Mouse (Mus musculus): ENCODE data around the gene Tubb4b. TPM values are rescaled to one million over a fixed set of nuclear protein-coding genes. Genes with fewer than 3 reads are reported as not detected.

Tubb4b gene
- total RNA-seq, 2 experiments from 2014 or later = 415 to 455 TPM

DNA sequence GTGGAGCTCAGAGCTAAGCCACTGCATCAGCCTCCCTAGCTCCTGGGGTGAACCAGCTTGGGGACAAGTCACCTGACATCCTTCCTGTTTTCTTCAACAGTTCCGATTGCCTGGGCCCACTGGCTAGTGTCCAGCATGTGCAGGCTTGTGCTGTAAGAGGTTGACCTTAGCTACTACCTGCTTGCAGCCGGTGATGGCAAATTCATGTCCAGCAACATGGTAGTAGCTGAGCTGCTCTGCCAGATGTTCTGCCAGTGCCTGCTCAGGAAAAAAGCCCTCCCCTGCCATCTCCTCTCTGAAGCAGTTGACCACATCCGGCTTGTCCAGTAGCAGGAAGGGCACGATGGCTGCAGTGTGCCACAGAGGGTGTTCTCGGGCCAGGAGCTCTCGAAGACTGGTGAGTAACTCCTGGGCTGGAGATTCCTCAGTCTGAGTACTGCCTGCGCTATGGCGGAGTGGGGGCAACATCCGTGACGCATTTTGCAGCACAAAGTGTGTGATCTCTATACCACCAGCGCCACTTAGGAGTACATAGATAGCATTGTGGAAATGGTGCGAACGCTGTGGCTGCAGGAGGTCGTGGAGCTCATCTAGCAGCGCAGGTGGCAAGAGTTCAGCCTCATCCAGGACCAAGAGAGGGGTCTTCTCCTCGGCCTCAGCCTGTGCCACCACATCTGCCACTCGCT lies 29.9 kb downstream of the Tubb4b start:
- DNase-seq (ENCODE audit: low spot score in 2 of 2) = no peak

DNA sequence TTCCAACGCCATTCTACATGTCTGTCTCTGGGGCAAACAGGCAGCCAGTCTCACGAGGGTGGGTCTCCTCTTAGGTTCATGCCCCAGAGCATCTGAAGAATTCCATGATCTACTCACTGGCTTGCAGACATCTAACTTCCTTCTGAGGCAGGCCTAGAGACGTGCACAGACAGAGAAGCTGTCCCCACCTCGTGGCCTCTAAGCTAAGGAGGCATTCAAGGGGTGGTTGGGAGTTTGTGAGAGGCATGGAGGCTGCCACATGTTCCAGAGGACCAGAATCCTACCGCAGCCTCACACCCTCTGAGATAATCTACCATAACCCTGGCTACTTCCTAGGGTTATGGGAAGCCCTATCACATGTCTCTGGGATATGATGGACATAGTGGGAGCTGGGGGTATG lies 30.5 kb downstream of the Tubb4b start:
- no peak for DNase-seq (ENCODE audit: low spot score in 2 of 2)

DNA sequence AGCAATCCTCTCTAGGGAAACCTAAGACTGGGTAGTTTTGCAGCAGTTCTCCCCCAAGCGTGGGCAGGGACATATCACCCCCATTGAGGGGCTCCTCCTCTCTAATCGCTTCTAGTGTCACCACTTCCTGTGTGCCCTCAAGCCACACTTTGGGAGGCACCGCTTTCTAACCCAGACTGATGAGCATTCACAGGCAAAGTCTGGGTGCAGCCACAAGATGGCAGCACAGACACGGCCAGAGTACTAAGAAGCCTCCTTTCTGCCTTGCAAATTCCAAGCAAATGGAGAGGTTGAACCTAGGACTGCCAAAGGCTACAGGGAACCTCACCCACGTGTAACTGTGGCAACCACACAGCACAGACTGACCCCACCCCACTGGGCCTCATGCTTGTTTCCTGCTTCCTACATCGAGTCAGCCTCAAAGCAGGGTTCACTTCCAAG lies 31.2 kb downstream of the Tubb4b start:
- DNase-seq (ENCODE audit: low spot score in 2 of 2) = peak; percentile 78 to 85

DNA sequence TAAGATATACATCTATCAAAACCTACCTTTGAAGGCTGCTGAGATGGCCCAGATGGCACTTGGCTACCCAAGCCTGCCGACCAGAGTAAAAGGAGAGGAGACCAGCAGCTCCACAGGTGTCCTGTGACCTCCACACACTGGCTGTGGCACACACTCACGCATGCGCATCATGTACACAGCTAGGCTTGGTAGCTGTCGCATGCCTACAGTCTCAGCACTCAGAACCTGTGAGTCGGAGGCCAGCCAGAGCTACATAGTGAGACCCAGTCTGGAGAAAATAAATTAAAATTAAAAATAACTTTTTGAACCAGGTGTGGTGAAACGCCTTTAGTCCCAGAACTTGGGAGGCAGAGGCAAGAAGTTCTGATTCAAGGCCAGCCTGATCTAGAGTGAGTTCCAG lies 36.7 kb downstream of the Tubb4b start:
- DNase-seq (ENCODE audit: low spot score in 2 of 2) = no peak

DNA sequence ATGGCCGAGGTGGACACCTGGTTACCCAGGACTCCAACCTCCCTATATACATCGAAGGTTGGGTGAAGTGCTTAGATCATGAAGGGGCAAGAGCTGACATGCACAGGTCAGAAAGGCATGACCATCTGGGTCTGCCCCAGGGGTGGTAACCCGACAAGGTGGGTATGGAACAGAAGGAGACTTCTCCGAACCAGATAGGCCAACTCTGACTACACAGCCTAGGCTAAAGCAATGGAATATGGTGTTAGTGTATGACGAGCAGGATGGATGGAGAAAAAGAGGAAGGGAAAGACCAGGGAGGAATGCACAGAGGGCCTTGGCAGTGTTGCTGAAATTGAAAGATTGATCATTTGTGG lies 37.9 kb downstream of the Tubb4b start:
- no peak for DNase-seq (ENCODE audit: low spot score in 2 of 2)

DNA sequence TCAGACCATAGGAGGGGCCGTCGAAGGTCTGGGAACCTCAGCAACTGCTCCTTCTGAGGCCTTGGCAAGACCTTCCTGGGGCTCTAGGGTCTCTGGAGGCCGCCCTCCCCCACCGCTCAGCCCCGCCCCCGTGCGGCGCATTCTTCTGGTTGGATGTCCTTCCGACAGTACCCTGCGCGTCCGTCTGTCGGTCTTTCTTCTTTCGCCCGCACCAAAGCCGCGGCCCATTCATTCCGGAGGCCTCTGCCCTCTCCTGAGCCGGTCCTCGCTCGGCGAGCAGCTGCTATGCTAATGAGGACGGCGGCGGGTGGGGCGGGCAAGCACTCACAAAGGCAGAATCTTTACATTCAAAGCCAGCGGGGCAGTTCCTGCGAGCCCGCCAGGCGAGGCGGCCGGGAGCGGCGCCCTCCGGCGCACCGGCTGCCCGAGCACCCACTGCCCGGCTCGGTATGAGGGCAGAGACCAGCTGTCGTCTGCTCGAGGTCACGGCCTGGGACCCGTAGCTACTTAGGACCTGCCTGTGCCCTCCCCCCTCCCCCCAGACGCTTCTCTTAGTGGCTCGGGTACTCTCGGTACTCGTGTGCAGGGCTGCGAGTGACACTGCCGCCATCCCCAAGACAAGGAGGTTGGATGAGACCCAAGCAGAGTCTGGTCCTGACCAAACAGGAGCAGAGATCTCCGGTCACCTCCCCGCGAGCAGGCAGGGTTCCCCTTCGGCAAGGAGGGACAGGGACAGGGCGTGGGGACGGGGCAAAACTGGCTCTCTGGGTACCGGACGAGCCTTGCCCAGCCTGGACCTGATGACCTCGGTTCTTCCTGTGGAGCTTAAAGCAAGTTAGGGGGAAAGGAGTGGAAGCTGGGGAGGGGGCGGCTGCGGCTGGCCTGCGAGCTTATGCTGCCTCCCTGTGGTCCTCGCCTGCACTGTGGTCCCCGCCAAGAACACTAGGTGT lies 38.6 kb downstream of the Tubb4b start:
- DNase-seq (ENCODE audit: low spot score in 2 of 2) = peak; percentile 61 to 63

DNA sequence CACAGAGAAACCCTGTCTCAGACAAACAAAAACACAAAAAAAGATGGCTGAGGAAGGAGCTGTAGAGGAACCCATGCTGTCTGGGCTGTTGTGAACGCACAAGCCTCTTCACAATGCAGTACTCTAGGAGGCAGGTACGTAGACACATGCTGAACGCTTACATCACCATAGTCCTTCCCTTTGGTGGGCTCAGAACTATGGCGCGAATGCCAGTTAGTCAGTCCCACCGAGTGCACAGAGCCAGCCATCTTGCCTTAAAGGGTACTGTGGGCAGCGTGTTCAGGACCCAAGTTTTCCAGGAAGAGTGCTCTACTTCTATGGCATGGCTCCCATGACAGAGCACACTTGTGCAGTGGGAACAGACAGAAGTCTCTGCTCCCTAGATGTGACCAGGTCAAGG lies 40.0 kb downstream of the Tubb4b start:
- no peak for DNase-seq (ENCODE audit: low spot score in 2 of 2)

DNA sequence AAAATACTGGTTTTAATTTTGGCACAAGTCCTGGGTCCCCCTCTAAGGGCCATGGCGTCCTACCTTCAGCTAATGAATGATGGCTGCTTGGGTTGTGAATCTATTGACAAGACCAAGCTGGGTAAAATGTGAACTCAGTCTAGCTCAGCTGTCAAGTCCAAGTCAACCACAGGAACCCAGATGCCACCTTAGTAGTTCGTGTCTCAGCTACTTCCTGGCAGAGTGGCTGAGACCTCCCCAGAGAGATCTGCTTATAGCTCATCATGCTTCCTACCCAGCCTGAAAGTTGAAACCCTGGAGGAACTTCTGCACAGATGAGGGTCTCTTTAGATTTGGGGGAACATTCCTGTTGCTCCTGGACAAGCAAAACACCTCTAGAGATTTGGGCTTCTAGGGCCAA lies 41.2 kb downstream of the Tubb4b start:
- DNase-seq (ENCODE audit: low spot score in 2 of 2) = no peak

DNA sequence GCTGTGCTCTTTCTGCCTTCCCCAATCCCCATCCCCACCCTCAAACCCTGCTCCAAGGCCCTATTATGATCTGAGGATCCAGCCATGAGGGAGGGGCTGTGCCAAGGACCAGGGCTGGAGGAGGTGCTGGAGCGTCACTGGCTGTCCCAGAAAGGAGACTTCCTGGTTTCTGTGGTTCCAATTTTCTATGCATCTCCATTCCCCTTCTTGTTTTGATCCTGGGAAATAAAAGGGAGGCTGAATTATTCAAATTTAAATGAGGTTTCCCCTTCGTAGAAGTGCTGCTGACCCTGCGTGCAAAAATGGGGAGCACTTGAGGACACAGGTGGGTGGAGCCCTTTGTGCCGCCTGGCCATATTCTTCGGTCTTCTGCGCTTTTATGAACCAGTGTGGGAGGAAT lies 41.8 kb downstream of the Tubb4b start:
- DNase-seq (ENCODE audit: low spot score in 2 of 2) = peak in 1 of 2 experiments; percentile 60

DNA sequence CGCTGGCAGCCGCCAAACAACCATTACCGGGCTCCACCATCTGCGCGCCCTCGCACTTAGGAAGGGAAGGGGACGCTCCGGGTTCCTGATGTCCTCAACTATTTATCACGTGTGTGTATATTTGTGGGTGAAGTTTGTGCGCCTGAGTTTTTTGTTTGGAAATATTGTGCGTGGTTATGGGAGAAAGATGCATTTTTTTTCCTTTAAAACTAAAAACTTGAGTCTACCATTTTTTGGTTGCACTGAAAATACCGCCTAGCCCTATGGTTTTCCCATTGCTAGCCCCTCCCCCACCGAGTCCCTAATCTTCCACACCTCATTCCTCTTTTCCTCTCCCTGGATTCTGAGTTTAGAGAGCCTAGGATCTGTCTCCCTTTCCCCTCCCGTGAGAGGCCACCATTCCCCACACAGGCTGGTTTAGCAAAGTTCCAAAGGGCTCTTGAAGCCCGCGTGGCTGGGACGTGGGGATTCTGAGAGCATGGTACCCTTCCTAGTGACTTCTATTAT lies 42.6 kb downstream of the Tubb4b start:
- no peak for DNase-seq (ENCODE audit: low spot score in 2 of 2)

DNA sequence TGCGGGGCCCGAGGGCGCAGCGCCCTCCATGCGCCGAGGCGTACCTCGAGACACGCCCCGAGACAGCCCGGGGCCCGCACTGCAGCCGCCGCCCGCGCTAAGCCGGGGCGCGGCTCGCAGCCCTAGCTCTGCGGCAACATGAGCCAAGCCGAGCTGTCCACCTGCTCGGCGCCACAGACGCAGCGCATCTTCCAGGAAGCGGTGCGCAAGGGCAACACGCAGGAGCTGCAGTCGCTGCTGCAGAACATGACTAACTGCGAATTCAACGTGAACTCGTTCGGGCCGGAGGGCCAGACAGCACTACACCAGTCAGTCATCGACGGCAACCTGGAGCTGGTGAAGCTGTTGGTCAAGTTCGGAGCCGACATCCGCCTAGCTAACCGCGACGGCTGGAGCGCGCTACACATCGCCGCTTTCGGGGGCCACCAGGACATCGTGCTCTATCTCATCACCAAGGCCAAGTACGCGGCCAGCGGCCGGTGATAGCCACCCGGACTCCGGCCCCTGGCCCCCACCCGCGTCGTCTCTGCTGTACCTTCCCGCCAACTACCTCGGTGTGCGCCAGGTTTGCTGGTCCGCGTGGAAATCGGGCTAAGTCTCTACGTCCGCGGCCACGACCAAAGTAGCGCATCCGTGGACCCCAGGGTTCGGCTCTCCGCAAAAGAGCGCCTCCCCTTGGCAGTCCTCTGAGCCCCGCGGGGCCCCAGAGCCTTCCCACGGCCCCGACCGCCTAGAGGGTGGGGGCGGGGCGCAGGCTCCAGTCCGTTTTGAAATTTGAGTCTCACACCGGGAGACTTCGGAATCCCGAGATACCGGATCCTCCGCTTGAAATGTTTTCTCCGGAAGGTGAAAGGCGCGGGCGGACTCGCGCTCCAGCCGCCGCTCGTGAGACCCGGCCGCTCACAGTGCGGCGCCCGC lies 43.3 kb downstream of the Tubb4b start:
- no peak for DNase-seq (ENCODE audit: low spot score in 2 of 2)

DNA sequence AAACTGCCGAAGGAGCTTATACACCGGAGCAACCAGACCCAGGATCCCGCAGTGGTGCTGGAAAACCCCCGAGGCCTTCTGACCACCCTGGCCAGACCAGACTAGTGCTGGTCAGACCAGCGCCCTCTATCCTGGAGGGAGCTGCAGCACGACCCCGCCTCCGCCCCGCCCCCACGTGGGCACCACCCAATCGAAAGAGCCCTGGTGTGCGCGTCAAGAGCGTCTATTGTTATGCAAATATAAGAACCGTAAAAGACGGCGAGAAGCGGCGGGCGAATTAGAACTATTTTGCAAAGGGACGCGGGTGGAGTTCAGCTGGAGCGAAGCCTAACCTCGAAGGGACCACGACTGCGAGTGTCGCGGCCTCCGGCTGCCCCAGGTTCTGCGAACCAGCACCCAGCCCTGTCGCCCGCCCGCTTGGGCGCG lies 44.0 kb downstream of the Tubb4b start, which contains the start of gene Nrarp:
Gene Nrarp (plus strand): TSS at position 281 of the 426 bp plus-strand sequence.
- peak; percentile 92 to 98 for DNase-seq (ENCODE audit: low spot score in 2 of 2)

DNA sequence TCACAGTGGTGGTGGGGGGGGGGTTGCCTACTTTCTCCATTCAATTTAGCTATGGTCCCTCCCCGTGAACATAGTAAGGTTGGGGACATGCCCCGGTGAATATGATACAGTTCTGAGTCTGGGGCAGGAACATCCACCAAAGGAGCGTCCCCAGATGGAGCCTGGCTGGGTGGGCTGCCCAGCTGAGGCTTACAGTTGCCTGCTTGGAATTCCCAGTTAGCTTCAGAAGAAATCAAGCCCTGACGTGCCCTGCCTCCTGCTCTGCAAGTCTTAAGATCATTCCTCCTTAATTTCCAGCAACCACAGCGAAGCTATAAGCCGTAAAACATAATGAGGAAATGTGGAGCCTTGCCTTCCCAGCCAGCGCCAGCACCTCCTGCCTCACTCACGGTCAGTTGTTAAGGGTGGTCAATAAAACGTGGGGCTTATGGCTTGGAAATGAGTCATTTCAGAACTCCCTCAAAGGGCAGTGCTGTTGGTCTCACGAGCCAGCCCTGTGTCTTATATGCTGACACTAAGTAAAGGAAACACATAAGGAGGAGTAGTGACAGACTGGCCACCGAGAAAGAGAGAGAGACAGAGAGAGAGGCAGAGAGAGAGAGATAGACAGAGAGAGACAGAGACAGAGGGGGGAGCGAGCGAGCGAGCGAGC lies 44.8 kb downstream of the Tubb4b start:
- no peak for DNase-seq (ENCODE audit: low spot score in 2 of 2)

DNA sequence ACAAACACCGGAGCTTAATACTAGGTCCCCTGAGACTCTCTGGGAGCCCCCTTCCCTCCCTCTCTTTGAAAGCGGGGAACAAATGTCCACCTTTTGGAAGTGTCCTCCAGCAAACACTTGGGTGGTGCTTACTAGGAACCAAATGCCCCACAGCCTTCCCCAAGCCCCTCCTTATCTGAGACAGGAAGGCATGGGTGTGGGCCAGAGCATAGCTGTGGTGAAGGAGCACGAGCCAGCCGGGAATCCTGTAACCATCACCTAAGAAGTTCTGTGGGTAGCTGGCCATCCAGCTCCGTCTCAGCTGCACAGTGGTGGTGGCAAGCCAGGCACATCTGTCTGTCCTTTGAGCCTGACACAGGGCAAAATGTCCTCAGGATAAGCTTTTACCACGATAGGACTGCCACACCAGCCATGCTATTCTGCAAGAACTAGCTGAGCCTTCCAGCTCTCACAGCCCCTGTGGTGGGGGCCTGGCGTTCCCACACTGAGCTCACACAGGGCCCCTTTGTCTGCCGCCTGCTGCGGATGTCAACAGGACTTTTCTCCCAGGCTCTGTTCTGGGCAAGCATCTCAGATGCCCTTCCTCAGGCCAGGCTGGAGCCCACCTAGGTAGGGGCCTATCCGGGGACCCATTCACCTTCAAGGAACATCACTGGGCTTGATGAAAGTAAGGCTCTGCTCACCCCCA lies 46.1 kb downstream of the Tubb4b start:
- peak in 1 of 2 experiments; percentile 72 for DNase-seq (ENCODE audit: low spot score in 2 of 2)

DNA sequence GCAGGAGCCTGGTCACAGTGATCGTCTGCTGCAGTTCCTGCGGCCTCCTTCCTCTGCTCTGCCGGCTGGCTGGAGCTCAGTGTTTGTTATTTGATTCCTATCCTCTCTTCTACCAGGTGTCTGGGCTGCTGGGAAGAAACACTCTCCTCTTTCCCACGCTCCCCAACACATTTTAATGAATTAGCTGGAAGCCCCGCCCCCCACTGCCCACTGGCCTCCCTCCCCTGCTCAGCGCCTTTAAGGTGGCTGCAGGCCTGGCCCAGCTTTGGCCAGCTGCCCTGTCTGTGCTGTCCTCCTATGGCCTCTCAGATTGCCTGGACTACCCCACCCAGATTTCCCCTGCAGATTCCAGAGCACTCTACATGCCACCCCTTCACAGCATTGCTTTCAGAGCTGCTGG lies 46.8 kb downstream of the Tubb4b start:
- peak in 1 of 2 experiments; percentile 73 for DNase-seq (ENCODE audit: low spot score in 2 of 2)

DNA sequence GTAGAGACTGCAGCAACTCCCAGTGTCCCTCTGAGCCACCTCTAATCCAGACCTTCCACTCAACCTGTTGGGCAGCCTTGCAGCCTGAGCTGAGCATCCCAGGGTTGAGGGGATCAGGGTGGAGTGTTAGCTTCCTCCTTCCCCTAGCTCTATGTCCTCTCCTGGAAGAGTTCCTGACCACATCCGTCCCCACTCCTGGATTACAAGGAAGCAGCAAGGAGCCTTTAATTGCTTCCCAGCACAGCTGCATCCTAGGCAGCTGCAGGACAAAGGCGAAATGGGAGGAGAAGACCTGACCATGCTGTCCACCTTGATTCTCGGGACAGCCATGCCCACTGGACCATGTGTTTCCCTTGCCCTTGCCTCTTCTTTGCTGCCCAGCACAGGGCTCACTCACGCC lies 47.4 kb downstream of the Tubb4b start:
- no peak for DNase-seq (ENCODE audit: low spot score in 2 of 2)

DNA sequence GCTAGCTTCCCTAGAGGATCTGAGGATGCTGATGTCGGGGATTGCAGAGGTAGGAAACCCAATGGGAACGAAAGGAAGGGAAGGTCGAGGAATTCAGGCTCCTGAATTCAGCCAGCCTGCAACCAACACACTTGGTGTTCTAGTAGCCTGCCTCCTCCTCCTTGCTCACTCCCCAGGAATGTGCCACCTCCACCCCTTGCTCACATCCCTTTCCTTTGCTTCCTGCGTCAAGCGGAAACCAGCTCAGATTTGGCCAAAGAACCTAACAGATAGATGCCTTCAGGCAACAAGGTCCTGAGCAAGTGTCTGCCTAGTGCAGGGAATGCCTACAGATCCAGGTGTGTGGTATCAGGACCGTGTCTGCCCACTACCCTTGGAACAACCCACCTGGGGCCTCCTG lies 47.9 kb downstream of the Tubb4b start:
- no peak for DNase-seq (ENCODE audit: low spot score in 2 of 2)

DNA sequence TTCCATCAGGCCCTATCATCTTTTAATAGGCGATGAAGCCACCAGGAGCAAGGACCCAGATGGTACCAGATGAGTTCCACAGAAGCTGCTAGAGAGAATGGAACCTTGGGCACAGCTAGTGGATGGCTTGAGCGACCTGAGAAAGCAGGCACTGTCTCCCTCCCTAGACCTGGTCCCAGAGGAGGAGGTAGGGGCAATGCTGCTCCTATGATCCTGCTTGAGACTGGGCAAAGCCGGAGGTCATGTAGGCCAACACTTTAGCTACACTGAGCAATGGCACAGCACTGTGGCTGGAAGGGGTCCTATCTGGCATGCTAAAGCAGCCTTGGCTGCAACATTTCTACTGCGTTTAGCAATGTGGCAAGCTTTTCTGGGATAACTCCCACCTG lies 48.8 kb downstream of the Tubb4b start:
- no peak for DNase-seq (ENCODE audit: low spot score in 2 of 2)

DNA sequence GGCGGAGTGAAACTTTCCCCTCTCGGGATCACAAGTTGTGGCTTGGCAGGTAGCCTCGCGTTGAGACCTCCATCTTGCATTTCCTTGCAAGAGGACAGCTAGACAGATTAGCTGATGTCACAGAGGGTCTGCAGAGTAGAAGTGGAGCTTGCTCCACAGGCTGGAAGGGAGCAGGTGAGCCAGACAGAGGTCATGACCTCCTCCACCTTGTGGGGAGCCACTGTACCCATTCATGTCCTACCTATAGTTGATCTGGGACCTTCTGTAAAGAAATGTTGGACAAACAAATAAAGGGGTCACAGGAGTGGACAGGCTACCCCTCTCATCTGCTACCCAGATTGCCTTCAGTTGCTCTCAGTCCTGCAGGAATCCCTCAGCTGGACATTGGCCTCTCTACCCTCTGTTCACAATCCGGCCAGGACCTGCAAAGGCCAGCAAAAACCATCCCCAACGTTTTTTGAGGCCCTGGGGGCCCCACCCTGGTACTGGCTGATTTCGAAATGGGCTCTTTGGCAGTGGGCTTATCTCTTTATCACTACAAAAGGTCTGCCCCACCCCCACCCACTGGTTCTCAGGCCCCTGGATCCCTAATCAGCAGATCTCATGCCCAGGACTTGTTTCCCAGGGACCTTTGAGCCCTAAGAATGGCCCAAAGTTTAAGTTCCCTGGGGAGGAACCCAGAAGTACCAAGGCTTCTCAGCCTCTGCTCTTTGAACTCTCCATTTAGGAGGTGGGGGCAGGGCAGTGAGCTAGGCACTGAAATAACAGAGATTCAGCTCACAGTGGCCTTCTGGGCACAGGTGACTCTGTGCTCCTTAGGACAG lies 49.4 kb downstream of the Tubb4b start:
- DNase-seq (ENCODE audit: low spot score in 2 of 2) = no peak

Measured in layer of hippocampus, postnatal 14 days (tissue).